Mouse (Mus musculus) left cerebral cortex, postnatal 10 days (tissue): Measurements from ENCODE around the gene Map1lc3b. TPM values are rescaled to one million over a fixed set of nuclear protein-coding genes. Genes with fewer than 3 reads are reported as not detected.

Source experiments
- DNase-seq, 2 experiments: peaks; one replicate each; pipeline ENCODE4 v3.0.0; 2021 to 2022; ENCODE audit warnings: low spot score in 2 of 2, mixed read lengths in 1 of 2; ENCODE audit errors: extremely low spot score in 1 of 2
- intact Hi-C: fragments of 180-260 bp; cut with DNase I; formaldehyde crosslinking; loops from one replicate; pipeline ENCODE4 v1.15.1; 2025
- total RNA-seq, 2 experiments: library from RNA; stranded (reverse); gene quantifications; 2 replicates each; pipeline ENCODE4 v1.2.3; 2021

Map1lc3b gene
- total RNA-seq, 2 experiments from 2014 or later, result 158 to 163 TPM

DNA sequence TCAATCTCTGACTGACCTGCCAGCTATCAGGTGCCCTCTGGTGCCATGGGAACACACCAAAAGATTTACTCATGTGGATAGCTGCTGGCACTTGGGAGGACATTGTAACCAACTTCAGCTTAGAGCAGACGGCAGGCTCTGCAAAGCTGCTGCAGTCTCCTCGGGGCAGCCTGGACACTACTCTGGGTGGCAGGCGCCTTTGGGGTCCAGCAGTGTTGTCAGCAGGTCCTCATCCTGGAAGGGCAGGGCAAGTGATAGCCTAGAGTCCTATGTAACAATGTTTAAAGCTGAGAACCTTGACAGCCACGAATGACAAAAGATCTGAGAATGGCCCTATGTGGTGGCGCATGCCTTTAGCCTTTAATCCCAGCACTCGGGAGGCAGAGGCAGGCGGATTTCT lies 8.0 kb downstream of the Map1lc3b start:
- DNase-seq, result no peak
- intact Hi-C loops, result no loop called here

DNA sequence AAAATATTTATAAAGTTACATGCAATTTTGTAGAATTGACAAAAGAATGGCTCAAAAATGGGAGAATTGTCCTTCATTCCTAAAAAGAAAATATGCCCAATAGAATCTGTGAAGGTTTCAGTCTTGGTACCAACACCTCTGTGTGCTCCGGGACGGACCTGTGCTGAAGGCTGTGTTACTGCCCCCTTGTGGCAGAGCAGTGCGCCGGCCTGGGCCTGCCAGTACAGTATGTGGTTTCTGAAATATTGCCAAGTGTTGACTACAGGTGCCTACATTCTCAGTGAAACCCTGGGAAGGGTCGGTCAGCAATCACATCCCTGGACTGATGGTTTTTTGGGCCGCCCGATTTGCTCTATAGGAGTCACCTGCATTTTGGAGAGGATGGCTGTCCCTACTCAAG lies 8.7 kb downstream of the Map1lc3b start:
- intact Hi-C loops, result no loop called here
- peak; percentile 64 to 90 for DNase-seq

DNA sequence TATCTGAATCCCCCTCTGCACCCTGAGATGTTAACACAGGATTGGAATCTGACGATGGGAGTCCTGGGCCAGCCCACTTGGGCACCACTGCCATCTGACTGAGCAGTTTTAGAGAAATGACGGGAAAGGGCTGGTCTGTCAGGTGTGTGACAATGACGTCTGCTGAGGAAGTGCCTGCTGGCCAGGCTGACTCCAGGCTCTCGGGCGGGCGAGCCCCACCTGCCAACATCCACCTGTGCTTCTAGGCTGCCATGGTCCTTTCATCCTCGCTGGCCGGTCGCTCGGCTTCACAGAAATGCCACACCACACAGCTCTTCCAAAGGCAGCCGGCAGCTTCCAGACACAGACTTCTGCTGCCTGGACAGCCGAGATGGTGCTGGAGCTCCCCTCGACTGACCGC lies 9.7 kb downstream of the Map1lc3b start:
- DNase-seq, result no peak
- intact Hi-C loops, result loop anchor here (10.0 kb wide), 1 partner anchor 215 kb away; no protein-coding TSS in a partner anchor

DNA sequence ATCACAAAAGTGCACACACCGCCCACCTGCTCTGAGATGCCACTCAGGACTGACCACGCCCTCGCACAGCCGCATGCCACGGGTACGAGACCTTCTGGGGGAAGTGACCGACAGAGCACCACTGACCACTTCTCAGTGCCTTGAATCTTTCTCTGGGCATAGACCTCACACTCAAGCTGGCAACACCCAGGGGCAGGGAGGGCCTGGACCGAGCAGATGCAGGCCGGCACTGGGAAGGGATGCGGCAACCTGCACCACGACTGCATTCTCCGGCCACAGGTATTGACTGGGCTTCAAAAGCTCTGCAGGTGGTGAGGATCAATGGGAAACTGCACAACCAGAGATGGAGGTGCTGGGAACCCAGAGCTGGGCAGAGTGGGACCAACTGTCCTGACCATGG lies 12.2 kb downstream of the Map1lc3b start:
- no peak for DNase-seq
- intact Hi-C loops, result loop anchor here (10.0 kb wide), 1 partner anchor 212 kb away; no protein-coding TSS in a partner anchor

DNA sequence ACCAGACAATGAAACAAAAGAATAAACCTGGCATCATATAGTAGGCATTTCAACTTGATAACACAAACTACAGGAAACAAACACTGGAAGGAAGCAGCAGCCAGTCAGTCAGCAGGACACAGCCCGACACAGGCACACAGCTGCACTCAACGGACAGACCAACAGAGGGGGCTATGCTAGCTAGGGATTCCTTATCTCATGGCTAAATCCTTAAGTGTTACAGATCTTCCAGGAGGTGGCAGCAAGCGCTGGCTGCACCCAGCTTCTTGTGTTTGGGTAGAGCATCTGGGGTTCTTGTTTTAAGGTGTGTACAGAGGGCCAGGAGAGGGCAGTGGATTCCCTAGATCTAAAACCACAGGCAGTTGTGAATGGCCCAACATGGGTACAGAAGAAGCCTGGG lies 12.7 kb downstream of the Map1lc3b start:
- intact Hi-C loops, result loop anchor here (10.0 kb wide), 1 partner anchor 212 kb away; no protein-coding TSS in a partner anchor
- DNase-seq, result peak; percentile 62 to 87

DNA sequence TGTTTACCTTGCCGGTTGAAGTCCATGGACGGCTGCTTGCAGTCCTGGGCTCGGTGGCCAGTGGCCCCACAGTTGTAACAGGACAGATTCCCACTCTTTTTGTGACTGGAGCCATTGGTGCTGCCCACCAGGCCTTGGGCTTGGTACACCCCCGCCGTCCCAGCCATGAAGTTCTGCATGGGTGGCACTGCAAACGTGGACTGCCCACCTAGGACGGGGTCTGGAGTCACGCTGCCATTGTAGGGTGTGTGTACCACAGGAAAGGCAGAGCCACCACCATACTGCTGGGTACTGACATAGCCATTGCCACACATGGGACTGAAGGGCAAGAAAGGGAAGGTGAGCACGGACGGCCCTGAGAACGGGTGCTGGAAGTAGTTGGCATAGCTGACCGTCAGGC lies 13.6 kb downstream of the Map1lc3b start:
- DNase-seq, result no peak
- intact Hi-C loops, result loop anchor here (10.0 kb wide), 1 partner anchor 211 kb away; no protein-coding TSS in a partner anchor

DNA sequence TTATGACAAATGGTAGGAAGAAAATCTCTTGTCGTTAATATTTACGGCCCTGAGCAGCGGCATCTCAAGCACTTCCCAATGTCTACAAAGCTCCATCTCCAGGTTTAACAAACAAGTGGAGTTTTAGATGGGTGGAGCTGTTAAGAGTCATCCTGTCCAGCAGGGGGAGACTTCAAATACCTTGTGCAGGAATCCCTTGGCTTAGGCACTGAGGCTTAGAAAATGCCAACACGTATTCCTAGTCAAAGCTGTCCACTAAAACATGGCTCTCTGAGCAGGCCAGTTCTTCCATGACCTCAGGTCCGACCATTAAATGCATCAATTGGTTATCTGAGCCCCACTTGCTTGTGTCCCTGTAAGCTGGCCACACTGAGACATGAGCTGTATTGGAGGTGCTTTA lies 17.5 kb downstream of the Map1lc3b start:
- no peak for DNase-seq
- intact Hi-C loops, result loop anchor here (5.0 to 10.0 kb wide), 2 partner anchors 40 to 207 kb away; no protein-coding TSS in a partner anchor

DNA sequence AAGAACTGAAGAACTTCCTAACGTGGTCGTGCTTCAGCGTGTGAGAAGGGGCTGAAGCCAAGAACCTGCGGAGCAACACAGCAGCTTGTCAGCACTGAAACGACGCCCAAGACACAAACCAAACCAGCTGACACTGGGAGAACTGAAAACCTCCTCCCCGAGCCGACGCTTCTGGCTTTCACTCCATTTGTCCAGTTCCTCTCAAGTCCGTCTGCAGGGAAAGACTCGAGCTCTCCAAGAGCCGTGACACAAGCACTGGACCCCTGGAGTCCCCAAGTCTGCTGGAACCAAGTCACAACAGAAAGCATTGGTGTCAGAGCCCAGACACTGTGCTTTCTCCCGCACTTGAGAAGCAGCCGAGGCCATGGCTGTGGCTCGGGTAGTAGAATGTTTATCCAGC lies 19.1 kb downstream of the Map1lc3b start:
- intact Hi-C loops, result loop anchor here (5.0 to 10.0 kb wide), 2 partner anchors 38 to 206 kb away; no protein-coding TSS in a partner anchor

DNA sequence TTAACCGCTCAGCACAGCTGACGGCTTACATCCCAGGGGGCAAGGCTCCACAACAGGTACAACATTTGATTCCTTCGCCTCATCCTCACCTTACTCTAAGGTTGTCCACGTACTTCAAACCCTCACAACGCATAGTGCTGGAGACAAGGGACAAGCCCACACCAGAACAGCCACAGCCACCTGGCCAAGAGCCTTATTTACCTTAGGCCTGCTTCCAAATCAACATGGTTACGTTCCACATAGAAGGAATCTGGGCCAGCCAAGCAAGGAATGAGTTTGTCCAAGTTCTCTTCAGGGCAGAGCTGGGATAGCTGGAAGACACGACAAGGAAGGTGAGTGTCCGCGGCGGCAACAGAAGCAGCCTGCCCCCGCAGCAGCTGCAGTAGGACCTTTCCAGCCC lies 19.8 kb downstream of the Map1lc3b start:
- intact Hi-C loops, result loop anchor here (5.0 to 10.0 kb wide), 2 partner anchors 37 to 205 kb away; no protein-coding TSS in a partner anchor
- DNase-seq, result no peak

More for the DNA sequence above, 19.1 kb downstream of the Map1lc3b start:
- no peak for DNase-seq

DNA sequence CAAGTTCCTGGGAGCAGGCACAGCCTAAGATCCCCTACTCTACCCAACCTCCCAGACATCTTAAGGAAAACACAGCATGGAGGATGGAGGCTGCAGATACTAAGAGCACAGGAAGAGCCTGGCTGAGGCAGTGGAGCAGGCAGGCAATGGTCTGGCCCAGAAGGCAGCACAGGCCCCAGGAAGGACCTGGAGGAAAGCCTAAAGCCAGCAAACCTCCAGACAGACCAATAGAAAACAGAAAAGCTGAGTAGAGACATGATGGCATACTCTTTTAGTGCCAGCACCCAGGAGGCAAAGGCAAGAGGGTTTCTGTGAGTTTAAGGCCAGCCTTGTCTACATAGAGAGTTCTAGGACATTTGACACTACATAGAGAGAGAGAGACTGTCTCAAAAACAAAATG lies 23.3 kb downstream of the Map1lc3b start:
- intact Hi-C loops, result no loop called here
- no peak for DNase-seq

DNA sequence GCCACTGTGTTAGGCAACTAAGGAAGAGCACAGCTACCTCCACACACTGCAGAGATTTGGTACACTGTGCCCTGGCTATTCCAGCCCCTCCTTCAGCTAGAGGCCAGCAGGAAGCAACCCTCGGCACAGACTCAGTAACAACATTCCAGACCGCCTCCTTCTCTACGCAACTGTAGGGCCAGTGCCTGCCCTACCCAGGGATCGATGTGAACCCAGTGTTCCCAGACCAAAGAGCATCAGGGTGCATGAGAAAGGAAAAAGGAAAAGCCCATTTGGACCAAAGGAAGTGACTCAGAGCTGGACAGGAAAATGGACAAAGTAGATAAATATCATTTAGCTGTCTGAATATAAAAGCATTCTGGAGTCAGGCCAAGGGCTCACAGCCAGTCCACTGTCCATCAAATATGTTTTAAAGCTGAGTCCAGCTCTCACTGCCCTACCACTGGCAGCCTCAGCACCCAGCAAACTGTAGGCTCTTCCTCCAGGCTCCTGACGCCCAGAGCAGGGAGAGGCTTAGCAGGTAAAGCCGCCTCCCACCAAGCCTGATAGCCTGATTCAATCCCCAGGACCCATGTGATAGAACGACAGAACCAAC lies 29.3 kb downstream of the Map1lc3b start:
- DNase-seq, result peak in 1 of 2 experiments; percentile 68
- intact Hi-C loops, result no loop called here

DNA sequence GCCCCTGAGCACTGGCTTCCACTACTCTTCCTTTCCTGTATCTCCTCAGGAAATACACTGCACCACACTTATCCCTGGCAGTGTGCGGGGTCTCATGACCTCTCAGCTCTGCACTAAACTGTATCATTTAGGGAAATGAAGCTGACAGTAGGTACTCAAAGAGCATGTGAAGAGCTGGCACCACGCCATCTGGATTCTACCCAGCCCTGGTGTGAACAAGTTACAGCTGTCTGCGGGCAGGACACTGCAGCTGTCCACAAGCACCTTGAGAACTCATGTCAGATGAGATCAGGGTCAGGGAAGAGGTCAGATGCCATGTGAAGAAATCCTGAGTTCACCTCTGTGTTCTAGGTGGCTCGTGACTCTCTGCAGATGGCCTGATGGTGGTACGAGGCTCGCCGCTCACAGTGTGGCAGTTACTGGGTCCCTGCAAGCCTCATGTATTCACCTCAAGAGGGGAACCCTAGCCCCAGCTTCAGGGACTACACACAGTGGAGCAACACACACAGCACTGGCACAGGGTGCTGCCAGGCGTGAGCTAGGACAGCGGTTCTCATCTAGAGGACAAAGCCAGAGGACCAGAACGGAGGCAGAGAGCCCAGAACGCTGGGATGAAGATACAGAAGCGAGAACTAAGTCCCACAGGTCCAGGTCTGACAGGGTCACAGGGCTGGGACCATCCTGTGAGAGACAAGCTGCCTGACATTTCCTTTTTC lies 30.8 kb downstream of the Map1lc3b start:
- peak in 1 of 2 experiments; percentile 72 for DNase-seq

DNA sequence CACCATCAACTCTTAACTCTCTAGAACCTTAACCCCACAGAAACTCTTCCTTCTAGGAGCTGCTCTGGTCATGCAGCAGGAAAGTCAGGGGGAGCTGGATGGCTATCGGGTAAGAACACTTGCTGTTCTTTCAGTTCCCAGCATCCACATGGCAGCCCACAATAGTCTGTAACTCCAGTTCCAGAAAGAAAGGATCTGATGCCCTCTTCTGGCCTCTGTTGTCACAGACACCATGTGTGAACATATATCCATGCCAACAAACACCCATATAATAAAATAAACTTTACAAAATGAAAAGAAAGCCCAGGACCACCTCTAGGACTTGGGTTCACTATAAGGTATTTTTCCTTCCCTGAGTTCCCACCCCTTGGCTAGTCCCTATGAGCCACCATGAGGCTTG lies 31.7 kb downstream of the Map1lc3b start:
- DNase-seq, result no peak
- intact Hi-C loops, result no loop called here

More for the DNA sequence above, 30.8 kb downstream of the Map1lc3b start:
- intact Hi-C loops, result no loop called here

DNA sequence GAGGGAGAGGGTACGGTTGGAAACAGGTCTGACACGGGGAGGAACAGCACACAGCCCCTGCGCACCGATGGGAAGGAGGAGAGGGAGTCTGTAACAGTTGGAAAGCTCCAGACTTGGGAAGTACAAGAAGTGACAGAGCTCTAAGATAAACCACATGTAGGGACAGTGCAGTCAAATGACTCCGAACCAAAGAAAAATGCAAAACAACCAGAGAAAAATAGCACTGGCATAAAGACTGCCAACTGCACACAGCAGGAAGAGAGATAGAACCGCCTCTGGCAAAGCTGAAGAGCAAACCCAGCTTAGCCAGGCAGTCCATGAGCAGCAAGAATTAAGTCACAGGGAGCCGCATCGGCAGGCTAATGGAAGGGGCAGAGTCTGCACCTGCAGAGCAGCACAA lies 32.9 kb downstream of the Map1lc3b start:
- no peak for DNase-seq
- intact Hi-C loops, result no loop called here

DNA sequence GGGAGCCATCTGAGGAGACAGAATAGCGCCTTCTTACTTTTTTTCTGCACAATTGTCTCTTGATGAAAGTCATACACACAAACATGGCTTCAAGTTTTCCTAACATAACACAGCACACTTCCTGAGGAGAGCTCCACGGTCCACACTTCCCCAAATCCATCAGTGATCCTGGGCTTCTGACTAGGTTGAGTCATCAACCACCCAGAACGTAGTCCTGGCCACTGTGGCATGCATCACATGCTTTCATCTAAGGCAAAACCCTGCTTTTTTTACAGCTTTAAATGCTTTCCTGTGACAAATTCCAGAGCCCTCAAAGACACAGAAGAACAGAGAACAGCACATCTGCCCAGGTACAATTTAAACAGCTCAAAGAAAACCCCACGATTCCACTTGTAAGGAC lies 38.5 kb downstream of the Map1lc3b start:
- intact Hi-C loops, result no loop called here
- no peak for DNase-seq

DNA sequence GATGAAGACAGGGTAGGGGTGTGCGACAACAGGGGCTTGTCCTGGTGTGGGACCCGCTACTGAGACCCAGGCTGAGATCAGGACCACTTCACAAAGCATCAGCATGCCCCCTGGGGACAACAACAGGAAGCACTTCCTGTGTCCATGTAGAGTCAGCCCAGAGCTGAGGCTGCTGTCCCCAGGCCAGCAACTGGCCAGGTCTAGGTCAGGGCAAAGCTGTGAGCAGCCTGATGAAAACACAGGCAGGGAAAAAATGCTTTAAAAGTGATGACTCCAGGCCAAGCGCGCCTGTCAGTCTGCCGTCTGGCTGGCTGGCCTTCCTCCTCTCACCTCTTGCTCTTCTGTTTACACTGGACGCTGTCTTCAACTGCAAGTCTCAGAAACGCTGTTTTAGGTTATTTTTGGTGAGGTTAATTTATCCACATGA lies 41.5 kb downstream of the Map1lc3b start:
- peak in 1 of 2 experiments; percentile 73 for DNase-seq
- intact Hi-C loops, result no loop called here

DNA sequence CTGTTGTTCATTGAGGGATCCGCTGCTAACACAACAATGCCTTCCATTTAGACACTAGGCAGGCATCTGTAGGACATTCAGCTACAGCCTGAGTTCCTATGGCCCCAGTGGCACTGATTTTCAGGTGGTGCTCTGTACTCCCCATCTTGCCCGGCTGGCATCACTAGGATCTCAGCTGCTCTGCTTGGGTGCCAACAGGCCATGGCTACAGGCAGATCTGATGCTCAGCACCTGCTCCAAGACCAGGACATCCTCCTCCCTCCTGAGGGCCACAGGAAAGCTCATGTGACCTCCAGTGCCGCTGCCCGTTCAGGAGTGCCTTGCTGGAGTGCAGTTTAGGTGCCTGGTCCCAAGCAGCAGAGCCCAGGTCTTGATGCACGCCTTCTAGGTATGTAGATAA lies 42.2 kb downstream of the Map1lc3b start:
- DNase-seq, result no peak
- intact Hi-C loops, result no loop called here

DNA sequence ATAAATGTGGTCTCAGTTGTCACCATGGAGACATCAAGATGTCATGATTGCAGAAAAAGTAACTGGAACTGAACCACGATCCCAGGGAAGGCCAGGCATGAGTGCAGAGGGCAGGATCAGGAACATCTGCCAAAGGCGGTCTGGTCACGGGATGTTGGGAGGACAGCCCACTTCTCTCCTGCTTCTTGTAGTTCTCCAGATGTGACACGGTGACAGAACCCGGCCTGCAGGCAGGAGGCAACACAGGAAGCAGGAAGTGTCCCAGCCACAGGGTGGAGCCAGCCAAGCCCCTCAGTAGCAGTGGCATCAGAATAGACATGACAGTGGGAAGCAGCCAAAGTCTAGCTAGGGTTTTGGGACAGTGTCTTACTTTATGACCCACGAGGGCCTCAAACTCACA lies 45.4 kb downstream of the Map1lc3b start:
- DNase-seq, result peak in 1 of 2 experiments; percentile 76
- intact Hi-C loops, result no loop called here

DNA sequence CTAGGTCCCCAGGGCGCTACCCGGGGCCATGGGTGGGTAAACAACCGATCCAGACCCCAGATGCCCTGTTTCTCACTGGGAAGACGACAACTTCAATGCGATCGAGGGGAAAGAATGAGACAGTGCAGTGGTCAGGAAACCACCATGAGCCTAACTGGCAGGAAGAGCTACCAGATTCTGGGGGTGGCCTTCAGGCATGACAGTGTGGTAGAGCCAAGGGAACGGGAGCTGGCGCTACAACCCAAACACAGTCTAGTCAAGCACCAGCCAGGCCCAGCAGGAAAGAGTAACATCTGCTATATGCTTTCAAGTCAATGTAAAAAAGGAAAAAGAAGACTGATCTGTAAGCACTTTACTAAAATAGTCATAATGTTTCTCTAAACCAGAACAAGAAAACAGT lies 46.0 kb downstream of the Map1lc3b start:
- DNase-seq, result no peak
- intact Hi-C loops, result no loop called here

DNA sequence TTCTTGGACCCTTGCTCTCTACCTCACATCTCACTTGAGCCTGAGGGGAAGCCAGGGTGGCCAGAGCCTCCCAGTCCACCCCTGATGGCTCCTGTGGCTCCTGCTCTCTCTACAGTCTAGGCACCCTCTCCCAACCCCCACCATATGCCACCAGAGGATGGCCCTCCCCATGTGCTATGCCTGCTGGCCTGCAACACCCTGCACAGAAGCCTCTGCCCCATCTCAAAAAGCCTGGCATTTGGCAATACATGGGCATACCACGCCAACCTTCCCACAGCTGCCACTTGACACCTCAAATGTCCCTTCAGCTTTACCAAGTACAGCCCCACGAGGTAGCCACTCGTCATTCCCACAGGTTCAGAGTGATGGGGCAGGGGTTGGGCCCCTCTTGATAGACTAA lies 52.6 kb downstream of the Map1lc3b start:
- DNase-seq, result no peak
- intact Hi-C loops, result no loop called here
